Mouse (Mus musculus) embryonic fibroblast, embryonic 13.5 days (primary cell): Measurements from ENCODE around the gene Tsen15.

Source experiments
- CTCF ChIP-seq: IDR thresholded peaks from 2 replicates; pipeline ENCODE4 v1.5.1; 2011; ENCODE audit warnings: mild to moderate bottlenecking, control low read depth, low read length, moderate library complexity, borderline replicate concordance; ENCODE audit not compliant: insufficient read depth
- POLR2A ChIP-seq: IDR thresholded peaks from 2 replicates; pipeline ENCODE4 v1.6.1; 2011; ENCODE audit warnings: low read depth, mild to moderate bottlenecking, control low read depth, low read length, moderate library complexity

GRCm38 (mm10) chr1:152369139-152369538 lies 17.3 kb downstream of the Tsen15 start:
- TF ChIP-seq CTCF (peak; percentile 88), POLR2A (no peak)
